Mouse (Mus musculus): ENCODE measurements around the gene Iars. TPM values are rescaled to one million over a fixed set of nuclear protein-coding genes. Genes with fewer than 3 reads are reported as not detected.
A peak's percentile ranks its signal among the peaks of the same experiment; 100 is the strongest.

Iars gene
- polyA plus RNA-seq, 1 experiment: 58.7 TPM

- Histone ChIP-seq H3ac (ENCODE audit: control insufficient read depth, insufficient read length, low read depth) (no peak overlapping the region), H3K79me3 (ENCODE audit: low read depth) (peaks cover 9% of the 10 kb centered on the region), H3K4me3 (ENCODE audit: insufficient read depth, poor library complexity, severe bottlenecking) (no peak overlapping the region), H3K36me3 (ENCODE audit: control insufficient read depth, insufficient read depth) (peaks cover 64% of the 10 kb centered on the region), H3K27me3 (ENCODE audit: control insufficient read depth, insufficient read depth, insufficient read length) (no peaks in the 10 kb centered on the region), H3K79me2 (ENCODE audit: control insufficient read depth, insufficient read depth) (peaks cover 11% of the 10 kb centered on the region)
- TF ChIP-seq CTCF (IDR thresholded peaks at IDR 0.05; ENCODE audit: control insufficient read depth, insufficient read depth, insufficient read length) (no peak), MAX (IDR thresholded peaks at IDR 0.05) (no peak)
Measured at GRCm38 (mm10) chr13:49677793-49678192, 4.1 kb upstream of the Iars start.

GRCm38 (mm10) chr13:49682233-49682846 lies 440 bp downstream of the Iars start:
- Histone ChIP-seq H3ac (ENCODE audit: control insufficient read depth, insufficient read length, low read depth) (peak overlapping the region; percentile 72), H3K79me3 (ENCODE audit: low read depth) (peaks cover 53% of the 10 kb centered on the region), H3K4me3 (ENCODE audit: insufficient read depth, poor library complexity, severe bottlenecking) (peak overlapping the region; percentile 89), H3K27me3 (ENCODE audit: control insufficient read depth, insufficient read depth, insufficient read length) (no peaks in the 10 kb centered on the region), H3K79me2 (ENCODE audit: control insufficient read depth, insufficient read depth) (peaks cover 56% of the 10 kb centered on the region), H3K36me3 (ENCODE audit: control insufficient read depth, insufficient read depth) (peaks cover 38% of the 10 kb centered on the region)
- TF ChIP-seq MYOD1 (IDR thresholded peaks at IDR 0.05; ENCODE audit: control insufficient read depth, insufficient read length, low read depth) (no peak), MAX (IDR thresholded peaks at IDR 0.05) (no peak), CTCF (IDR thresholded peaks at IDR 0.05; ENCODE audit: control insufficient read depth, insufficient read depth, insufficient read length) (no peak)

- Histone ChIP-seq H3K79me3 (ENCODE audit: low read depth) (peaks cover 57% of the 10 kb centered on the region), H3K79me2 (ENCODE audit: control insufficient read depth, insufficient read depth) (peaks cover 64% of the 10 kb centered on the region), H3K4me3 (ENCODE audit: insufficient read depth, poor library complexity, severe bottlenecking) (no peak overlapping the region), H3ac (ENCODE audit: control insufficient read depth, insufficient read length, low read depth) (no peak overlapping the region), H3K27me3 (ENCODE audit: control insufficient read depth, insufficient read depth, insufficient read length) (no peaks in the 10 kb centered on the region), H3K36me3 (ENCODE audit: control insufficient read depth, insufficient read depth) (peaks cover 43% of the 10 kb centered on the region)
- no peak for TF ChIP-seq CTCF (IDR thresholded peaks at IDR 0.05; ENCODE audit: control insufficient read depth, insufficient read depth, insufficient read length)
- no peak for TF ChIP-seq FOSL1 (IDR thresholded peaks at IDR 0.05; ENCODE audit: insufficient read depth, low read length, poor library complexity, severe bottlenecking)
- TF ChIP-seq CEBPB (IDR thresholded peaks at IDR 0.05; ENCODE audit: low read depth): no peak
- TF ChIP-seq MYOG (IDR thresholded peaks at IDR 0.05; ENCODE audit: control insufficient read depth, extremely low read depth, insufficient read length): no peak
- TF ChIP-seq USF1 (IDR thresholded peaks at IDR 0.05; ENCODE audit: low read depth): no peak
- TF ChIP-seq MYOD1 (IDR thresholded peaks at IDR 0.05; ENCODE audit: control insufficient read depth, insufficient read length, low read depth): no peak
- no peak for TF ChIP-seq MAX (IDR thresholded peaks at IDR 0.05)
Measured at GRCm38 (mm10) chr13:49684266-49684665, 2.4 kb downstream of the Iars start.

GRCm38 (mm10) chr13:49691056-49691455 lies 9.2 kb downstream of the Iars start:
- TF ChIP-seq CEBPB (IDR thresholded peaks at IDR 0.05; ENCODE audit: low read depth) (no peak), USF1 (IDR thresholded peaks at IDR 0.05; ENCODE audit: low read depth) (no peak), MYOD1 (IDR thresholded peaks at IDR 0.05; ENCODE audit: control insufficient read depth, insufficient read length, low read depth) (no peak), MAX (IDR thresholded peaks at IDR 0.05) (no peak), FOSL1 (IDR thresholded peaks at IDR 0.05; ENCODE audit: insufficient read depth, low read length, poor library complexity, severe bottlenecking) (no peak), MYOG (IDR thresholded peaks at IDR 0.05; ENCODE audit: control insufficient read depth, extremely low read depth, insufficient read length) (no peak), CTCF (IDR thresholded peaks at IDR 0.05; ENCODE audit: control insufficient read depth, insufficient read depth, insufficient read length) (no peak)
- H3ac ChIP-seq (ENCODE audit: control insufficient read depth, insufficient read length, low read depth): no peak overlapping the region
- no peaks in the 10 kb centered on the region for H3K27me3 ChIP-seq (ENCODE audit: control insufficient read depth, insufficient read depth, insufficient read length)
- H3K79me2 ChIP-seq (ENCODE audit: control insufficient read depth, insufficient read depth): peaks cover 27% of the 10 kb centered on the region
- H3K79me3 ChIP-seq (ENCODE audit: low read depth): peaks cover 20% of the 10 kb centered on the region
- H3K36me3 ChIP-seq (ENCODE audit: control insufficient read depth, insufficient read depth): peaks cover 70% of the 10 kb centered on the region
- no peak overlapping the region for H3K4me3 ChIP-seq (ENCODE audit: insufficient read depth, poor library complexity, severe bottlenecking)

GRCm38 (mm10) chr13:49703216-49703779 lies 21.4 kb downstream of the Iars start:
- peaks cover 4% of the 10 kb centered on the region for H3K79me3 ChIP-seq (ENCODE audit: low read depth)
- no peak overlapping the region for H3ac ChIP-seq (ENCODE audit: control insufficient read depth, insufficient read length, low read depth)
- H3K27me3 ChIP-seq (ENCODE audit: control insufficient read depth, insufficient read depth, insufficient read length): no peaks in the 10 kb centered on the region
- no peak for TF ChIP-seq MYOG (IDR thresholded peaks at IDR 0.05; ENCODE audit: control insufficient read depth, extremely low read depth, insufficient read length)
- TF ChIP-seq CEBPB (IDR thresholded peaks at IDR 0.05; ENCODE audit: low read depth): no peak
- no peak for TF ChIP-seq MAX (IDR thresholded peaks at IDR 0.05)
- no peak for TF ChIP-seq USF1 (IDR thresholded peaks at IDR 0.05; ENCODE audit: low read depth)
- no peak for TF ChIP-seq MYOD1 (IDR thresholded peaks at IDR 0.05; ENCODE audit: control insufficient read depth, insufficient read length, low read depth)
- TF ChIP-seq FOSL1 (IDR thresholded peaks at IDR 0.05; ENCODE audit: insufficient read depth, low read length, poor library complexity, severe bottlenecking): no peak
- TF ChIP-seq CTCF (IDR thresholded peaks at IDR 0.05; ENCODE audit: control insufficient read depth, insufficient read depth, insufficient read length): no peak
- peaks cover 25% of the 10 kb centered on the region for H3K79me2 ChIP-seq (ENCODE audit: control insufficient read depth, insufficient read depth)
- H3K4me3 ChIP-seq (ENCODE audit: insufficient read depth, poor library complexity, severe bottlenecking): no peak overlapping the region
- H3K36me3 ChIP-seq (ENCODE audit: control insufficient read depth, insufficient read depth): peaks cover 74% of the 10 kb centered on the region
